9 mouse cellular contexts compared by ENCODE assay signal in the genomic region with DNA sequence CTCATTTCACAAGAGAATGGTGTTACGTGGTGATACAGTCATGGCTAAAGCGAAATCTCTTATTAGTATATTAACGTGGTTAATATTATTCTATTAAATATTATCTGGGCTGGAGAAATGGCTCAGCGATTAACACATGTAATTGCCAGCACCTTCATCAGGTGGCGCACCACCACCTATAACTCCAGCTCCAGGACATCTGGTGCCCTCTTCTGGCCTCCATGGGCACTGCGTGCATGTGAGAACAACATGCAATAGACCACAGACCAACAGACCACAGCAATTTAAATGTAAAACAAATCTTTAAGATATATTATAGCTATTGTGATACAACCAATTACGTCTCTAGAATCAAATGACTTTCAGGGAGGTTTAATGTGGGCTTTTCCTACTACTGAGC. TPM values are rescaled to one million over a fixed set of nuclear protein-coding genes. Genes with fewer than 3 reads are reported as not detected.
DNase-seq lines count a peak whose midpoint lies in the region; ATAC-seq and TF ChIP-seq lines count a peak whose summit lies in the region.
"Had no signal": no experiment of that assay in that cellular context is flagged by ENCODE, and none has a peak within 500 bp of the region (broad histone marks: within the 10 kb centered on the region; RNA-seq: fewer than 3 reads in every experiment).

No protein-coding gene starts in this region.

- no peak for ATAC-seq in heart, embryonic 15.5 days (replicated peaks; ENCODE audit: insufficient number of reproducible peaks, insufficient read depth, low FRiP score, low read depth)
- no peak for ATAC-seq in activated CD4-positive, CD25-positive, alpha-beta regulatory T cell, adult 4 months
- ATAC-seq in frontal cortex, adult (ENCODE audit: low TSS enrichment): no peak

- no peaks in the 10 kb centered on the region; the same call in 1 of the 2 replicates for H3K36me3 ChIP-seq in heart, adult 2 months (ENCODE audit: control insufficient read depth, insufficient read depth, low read length)
- H3K36me3 ChIP-seq in heart, embryonic 10.5 days: no peaks in the 10 kb centered on the region
- H3K36me3 ChIP-seq in heart, embryonic 15.5 days: no peaks in the 10 kb centered on the region
- H3K36me3 ChIP-seq: limb, embryonic 15.5 days had no signal

- peak overlapping the region; percentile 59; the same call in 1 of the 2 replicates for H3K4me2 ChIP-seq in heart, embryonic 15.5 days
- H3K4me2 ChIP-seq: limb, embryonic 15.5 days had no signal

- TF ChIP-seq POLR2A in heart, adult 2 months (IDR thresholded peaks at IDR 0.05; ENCODE audit: insufficient read depth, low read depth, low read length): no peak

- no peak overlapping the region for H3K4me3 ChIP-seq in heart, adult 2 months
- no peak overlapping the region for H3K4me3 ChIP-seq in heart, embryonic 10.5 days
- H3K4me3 ChIP-seq in brown adipose tissue, adult 24 weeks (ENCODE audit: insufficient read depth, low read depth, low read length): no peak overlapping the region
- H3K4me3 ChIP-seq in heart, embryonic 15.5 days: no peak overlapping the region; the same call in 1 of the 2 replicates
- H3K4me3 ChIP-seq: limb, embryonic 15.5 days had no signal

- TF ChIP-seq EP300 in heart, adult 2 months (IDR thresholded peaks at IDR 0.05; ENCODE audit: insufficient read depth, low read depth, low read length): no peak

- no peaks in the 10 kb centered on the region for H3K9me3 ChIP-seq in heart, embryonic 10.5 days
- no peaks in the 10 kb centered on the region for H3K9me3 ChIP-seq in heart, embryonic 15.5 days (replicated peaks)
- H3K9me3 ChIP-seq: limb, embryonic 15.5 days had no signal

- peak in 1 of 2 experiments; percentile 30 for DNase-seq in heart, adult 2 months
- DNase-seq in heart, embryonic 10.5 days (ENCODE audit: low spot score): no peak
- peak; percentile 44 for DNase-seq in CD4-positive helper T cell, adult 2 months (ENCODE audit: low read depth, low spot score)
- DNase-seq in lung, postnatal 25 days (ENCODE audit: low spot score): peak; percentile 46

- peak overlapping the region; percentile 91 for H3K27ac ChIP-seq in heart, adult 2 months
- H3K27ac ChIP-seq in heart, embryonic 10.5 days: no peak overlapping the region; the same call in 1 of the 2 replicates
- H3K27ac ChIP-seq in brown adipose tissue, adult 24 weeks (replicated peaks; ENCODE audit: low read depth, low read length): peak overlapping the region; percentile 88; the same call in 1 of the 2 replicates
- peak overlapping the region; percentile 91 for H3K27ac ChIP-seq in heart, embryonic 15.5 days
- H3K27ac ChIP-seq: limb, embryonic 15.5 days had no signal

- no peak overlapping the region for H3K9ac ChIP-seq in heart, adult 2 months (ENCODE audit: low read depth, low read length)
- no peak overlapping the region for H3K9ac ChIP-seq in heart, embryonic 15.5 days
- H3K9ac ChIP-seq: limb, embryonic 15.5 days had no signal

- TF ChIP-seq CTCF in heart, adult 2 months (IDR thresholded peaks at IDR 0.05): peak; percentile 72

- H3K27me3 ChIP-seq in heart, adult 2 months (ENCODE audit: control insufficient read depth, insufficient read depth, low read length): no peaks in the 10 kb centered on the region
- no peaks in the 10 kb centered on the region for H3K27me3 ChIP-seq in heart, embryonic 10.5 days (ENCODE audit: insufficient read depth, poor library complexity, severe bottlenecking)
- no peaks in the 10 kb centered on the region for H3K27me3 ChIP-seq in heart, embryonic 15.5 days
- H3K27me3 ChIP-seq: limb, embryonic 15.5 days had no signal

- intact Hi-C loops in heart, adult 2 months (cut with DNase I): no loop called here

- no peaks in the 10 kb centered on the region for H3K79me2 ChIP-seq in heart, adult 2 months (replicated peaks; ENCODE audit: control insufficient read depth, insufficient read depth, low read length)

- 79% methylated on average over 7 of the region's 7 CpGs for WGBS in heart, adult 2 months
- 70% methylated on average over 7 of the region's 7 CpGs for WGBS in heart, embryonic 10.5 days
- WGBS in heart, embryonic 15.5 days: 79% methylated on average over 7 of the region's 7 CpGs

- H3K4me1 ChIP-seq in heart, adult 2 months (ENCODE audit: control insufficient read depth, insufficient read depth, low read length): peaks cover 2% of the 10 kb centered on the region; the same call in 1 of the 2 replicates
- peaks cover 12% of the 10 kb centered on the region for H3K4me1 ChIP-seq in heart, embryonic 10.5 days
- H3K4me1 ChIP-seq in brown adipose tissue, adult 24 weeks (ENCODE audit: control insufficient read depth, insufficient read depth, insufficient read length, low read length): no peaks in the 10 kb centered on the region; the same call in 1 of the 2 replicates
- peaks cover 12% of the 10 kb centered on the region; the same call in 1 of the 2 replicates for H3K4me1 ChIP-seq in heart, embryonic 15.5 days (replicated peaks)
- H3K4me1 ChIP-seq: limb, embryonic 15.5 days had no signal

RNA-seq across cellular contexts. Expression of a gene that starts 0.7 kb away (rescaled TPM):
- 10 to 100 TPM; 33.8 to 34.1 TPM for total RNA-seq in heart, adult 2 months (2021)
- 33.5 and 62.6 TPM in 2 replicates for polyA plus RNA-seq in heart, adult 2 months (2012; rRNA removed)
- polyA plus RNA-seq in heart, embryonic 10.5 days (2016; fragmentation: Nextera tagmentation; extraction: Ambion mirVana): 1.9 and 5.1 TPM in 2 replicates
- polyA plus RNA-seq in brown adipose tissue, adult 24 weeks (2012; ENCODE audit: insufficient read depth, insufficient read length, missing spikeins): 56.4 and 60.0 TPM in 2 replicates
- 20.9 and 22.5 TPM in 2 replicates for polyA plus RNA-seq in heart, embryonic 15.5 days (2015; fragmentation: Nextera tagmentation; extraction: Ambion mirVana)
- not detected for polyA plus RNA-seq in activated CD4-positive, CD25-positive, alpha-beta regulatory T cell, adult 4 months (2017; shearing (Covaris generic))

RNA-seq across cellular contexts. Expression of a gene that starts 53.9 kb away (rescaled TPM):
- 1 to 10 TPM in 1 of 2 experiments, under 1 TPM in 1; 0.89 to 1.2 TPM for total RNA-seq in heart, adult 2 months (2021)
- 1.1 and 1.3 TPM in 2 replicates for polyA plus RNA-seq in heart, adult 2 months (2012; rRNA removed)
- polyA plus RNA-seq in heart, embryonic 10.5 days (2016; fragmentation: Nextera tagmentation; extraction: Ambion mirVana): 2.4 and 2.6 TPM in 2 replicates
- 1.1 and 1.8 TPM in 2 replicates for polyA plus RNA-seq in brown adipose tissue, adult 24 weeks (2012; ENCODE audit: insufficient read depth, insufficient read length, missing spikeins)
- 2.9 and 3.0 TPM in 2 replicates for polyA plus RNA-seq in heart, embryonic 15.5 days (2015; fragmentation: Nextera tagmentation; extraction: Ambion mirVana)
- polyA plus RNA-seq in activated CD4-positive, CD25-positive, alpha-beta regulatory T cell, adult 4 months (2017; shearing (Covaris generic)): not detected

RNA-seq across cellular contexts. Expression of a gene that starts 59.0 kb away (rescaled TPM):
- total RNA-seq in heart, adult 2 months (2021): not detected
- 0.04 TPM in 1 of 2 replicates, not detected in the other for polyA plus RNA-seq in heart, adult 2 months (2012; rRNA removed)
- not detected in 2 replicates for polyA plus RNA-seq in heart, embryonic 10.5 days (2016; fragmentation: Nextera tagmentation; extraction: Ambion mirVana)
- not detected in 2 replicates for polyA plus RNA-seq in brown adipose tissue, adult 24 weeks (2012; ENCODE audit: insufficient read depth, insufficient read length, missing spikeins)
- polyA plus RNA-seq in heart, embryonic 15.5 days (2015; fragmentation: Nextera tagmentation; extraction: Ambion mirVana): not detected in 2 replicates
- not detected for polyA plus RNA-seq in activated CD4-positive, CD25-positive, alpha-beta regulatory T cell, adult 4 months (2017; shearing (Covaris generic))
- polyA plus RNA-seq: limb, embryonic 15.5 days had no signal
